Mouse (Mus musculus) kidney, adult 11 months (tissue): ENCODE measurements at regions not wholly inside any gene's neighbourhood (a gene's known extent, or its start where the extent isn't known, plus 50 kb on each side); places are given as distances from the start of the nearest gene placed in this dataset.

Experiments used
- DNase-seq: peaks from one replicate; pipeline ENCODE4 v3.0.0; 2022

DNA sequence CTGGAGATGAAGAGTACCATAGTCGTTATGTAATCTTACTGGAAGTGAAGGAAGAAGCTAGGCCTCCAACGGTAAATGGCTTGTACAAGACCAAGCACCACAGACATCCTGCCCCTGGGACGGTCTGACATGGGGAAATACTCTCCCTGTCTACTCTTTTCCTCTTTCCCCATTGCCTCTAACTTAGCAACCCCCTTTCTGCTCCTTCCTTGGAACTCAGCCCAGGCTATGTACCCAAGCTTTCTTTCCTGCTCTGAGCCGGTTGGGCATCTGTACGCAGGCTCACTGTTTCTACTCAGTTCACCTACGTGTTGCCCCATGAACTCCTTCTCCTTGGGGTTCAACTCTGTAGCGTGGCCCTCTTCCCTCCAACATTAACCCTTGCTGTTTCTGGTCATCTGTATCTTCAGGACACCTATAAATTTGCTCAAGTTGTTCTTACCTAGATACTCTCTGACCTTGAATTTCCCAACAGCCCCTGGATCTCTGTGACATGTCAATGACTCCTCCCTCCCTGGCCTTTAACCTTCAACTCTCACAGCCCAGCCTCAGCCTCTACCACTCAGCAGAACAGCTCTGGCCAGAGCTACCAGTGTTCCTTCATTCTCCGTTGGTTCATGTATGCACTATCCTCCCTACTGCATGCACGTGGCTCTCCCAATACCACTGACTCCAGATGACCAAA is 71.0 kb upstream of the Usp24 start:
- DNase-seq: no peak

DNA sequence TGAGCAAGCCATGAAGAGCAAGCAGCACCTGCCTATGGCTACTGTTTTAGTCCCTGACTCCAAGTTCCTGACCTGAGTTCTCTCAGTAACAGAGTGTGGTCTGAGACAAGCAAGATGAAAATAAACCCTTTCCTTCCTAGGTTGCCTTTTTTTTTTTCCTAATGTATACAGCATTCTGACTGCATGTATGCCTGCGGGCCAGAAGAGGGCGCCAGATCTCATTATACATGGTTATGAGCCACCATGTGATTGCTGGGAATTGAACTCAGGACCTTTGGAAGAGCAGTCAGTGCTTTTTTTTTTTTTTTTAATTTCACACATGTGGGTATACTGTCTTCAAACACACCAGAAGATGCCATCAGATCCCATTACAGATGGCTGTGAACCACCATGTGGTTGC is 69.3 kb upstream of the Usp24 start:
- DNase-seq: no peak

DNA sequence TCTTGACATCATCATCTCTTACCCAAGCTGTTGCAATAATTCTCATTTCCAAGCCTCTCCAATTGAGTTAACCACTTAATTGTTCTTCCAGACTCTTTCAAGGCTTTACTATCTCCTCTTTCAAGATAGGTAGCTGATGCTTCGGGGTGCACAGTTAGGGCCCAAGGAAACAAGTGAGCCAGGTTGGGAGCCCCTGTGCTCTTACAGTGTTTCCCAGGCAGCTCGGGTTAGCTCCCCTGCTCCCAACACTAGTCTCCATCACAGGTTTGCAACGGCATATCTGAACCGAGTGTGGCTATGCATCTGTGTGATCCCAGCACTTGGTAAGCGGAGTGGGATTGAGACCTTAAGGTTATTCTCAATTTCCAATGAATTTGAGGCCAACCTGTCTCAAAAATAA is 68.6 kb upstream of the Usp24 start:
- DNase-seq: no peak

DNA sequence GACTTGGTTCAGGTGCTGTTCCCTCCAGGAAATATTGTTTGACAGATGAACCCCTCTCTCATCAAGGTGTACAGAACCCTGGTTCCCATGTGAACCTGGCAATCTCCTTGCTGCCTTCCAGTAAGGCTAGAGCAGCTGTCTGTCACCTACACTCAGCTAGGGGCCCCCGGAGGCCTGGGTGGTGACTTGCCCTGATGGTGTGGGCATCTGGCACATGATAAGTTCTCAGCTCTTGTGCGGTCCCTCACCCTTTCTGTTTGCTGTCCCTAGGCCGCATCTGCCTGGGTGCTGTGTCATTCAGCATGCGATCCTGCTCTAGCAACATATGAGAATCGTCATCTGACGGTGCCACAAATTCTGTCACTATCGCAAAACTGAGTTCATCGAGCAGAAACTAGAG is 67.7 kb upstream of the Usp24 start:
- no peak for DNase-seq

DNA sequence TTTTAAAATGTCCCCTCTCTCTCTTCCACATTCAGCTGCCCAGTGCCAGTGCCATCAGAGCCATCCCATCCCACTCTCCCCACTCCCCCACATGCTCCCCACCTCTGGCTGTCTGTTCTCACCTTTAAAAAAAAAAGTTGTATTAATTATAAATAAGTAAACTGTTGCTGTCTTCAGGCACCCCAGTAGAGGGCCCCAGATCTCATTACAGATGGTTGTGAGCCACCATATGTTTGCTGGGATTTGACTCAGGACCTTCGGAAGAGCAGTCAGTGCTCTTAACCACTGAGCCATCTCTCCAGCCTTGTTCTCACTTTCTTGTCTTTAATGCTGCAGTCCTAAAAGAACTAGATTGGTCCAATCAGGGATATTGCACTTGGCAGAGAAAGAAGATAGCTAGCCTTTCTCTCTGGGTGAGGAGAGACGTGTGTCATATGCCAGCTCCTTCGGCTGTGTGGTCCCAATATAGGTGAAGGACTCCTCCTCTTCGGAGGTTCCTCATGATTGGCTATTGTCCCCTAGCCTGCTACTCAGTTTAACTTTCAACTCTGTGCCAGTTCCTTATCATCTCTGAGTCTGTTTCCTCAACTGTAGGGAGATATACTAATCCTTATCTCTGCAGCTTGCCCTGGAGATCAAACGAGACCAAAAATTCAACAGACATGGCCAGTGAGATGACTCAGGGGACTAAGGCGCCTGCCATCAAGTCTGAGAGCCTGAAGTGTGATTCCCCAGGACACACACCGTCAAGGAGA is 66.8 kb upstream of the Usp24 start:
- no peak for DNase-seq

DNA sequence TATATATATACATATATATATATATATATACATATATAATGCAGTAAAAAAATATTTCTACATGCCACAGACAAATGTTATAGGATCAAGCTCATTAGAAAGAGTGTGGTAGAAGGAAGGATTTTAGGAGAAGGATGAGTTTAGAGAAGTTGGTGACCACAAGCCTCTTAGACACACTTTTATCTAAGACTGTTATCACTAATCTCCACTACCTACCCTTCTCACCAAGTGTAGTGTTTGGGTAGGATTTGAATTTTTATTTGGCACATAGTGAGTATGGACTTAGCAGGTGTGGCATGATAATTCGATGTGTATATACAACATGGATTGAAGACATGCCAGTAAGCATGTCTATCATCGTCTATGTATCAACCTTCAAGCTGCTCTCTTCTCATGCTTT is 66.0 kb upstream of the Usp24 start:
- no peak for DNase-seq

DNA sequence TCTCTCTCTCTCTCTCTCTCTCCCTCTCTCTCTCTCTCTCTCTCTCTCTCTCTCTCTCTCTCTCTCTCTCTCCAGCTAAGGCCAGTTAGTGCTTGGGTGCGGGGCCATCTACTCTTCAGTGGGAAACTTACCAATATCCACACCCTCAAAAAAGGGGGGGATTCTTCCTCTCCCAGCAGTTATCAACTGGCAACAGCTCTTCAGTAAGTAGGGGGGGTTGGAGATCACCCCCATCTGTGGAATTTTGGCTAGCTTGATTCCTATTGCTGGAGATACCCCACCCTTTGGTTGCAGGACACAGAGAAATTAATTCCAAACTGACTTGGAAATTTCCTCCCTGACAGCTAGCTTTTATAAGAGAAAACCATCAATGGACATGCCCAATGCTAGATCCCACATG is 64.6 kb upstream of the Usp24 start:
- DNase-seq: no peak

DNA sequence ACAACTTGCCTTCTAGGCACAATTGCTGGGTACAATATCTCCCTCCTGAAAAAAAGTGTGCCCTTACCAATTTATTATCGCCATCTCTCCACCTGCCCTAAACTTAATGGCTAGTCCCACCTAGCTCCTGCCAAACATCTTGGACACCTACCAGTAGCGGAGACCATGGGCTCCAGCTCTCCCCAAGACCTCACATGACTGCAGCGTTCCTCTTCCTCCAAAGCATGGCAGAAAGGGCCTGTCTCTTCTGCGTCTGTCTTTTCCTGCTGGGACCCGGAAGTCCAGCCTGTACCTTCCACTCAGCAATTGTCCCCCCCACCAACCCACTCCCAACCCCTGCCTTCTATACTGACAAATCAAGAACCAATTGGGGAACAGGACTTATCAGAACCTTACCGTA is 63.1 kb upstream of the Usp24 start:
- DNase-seq: no peak

DNA sequence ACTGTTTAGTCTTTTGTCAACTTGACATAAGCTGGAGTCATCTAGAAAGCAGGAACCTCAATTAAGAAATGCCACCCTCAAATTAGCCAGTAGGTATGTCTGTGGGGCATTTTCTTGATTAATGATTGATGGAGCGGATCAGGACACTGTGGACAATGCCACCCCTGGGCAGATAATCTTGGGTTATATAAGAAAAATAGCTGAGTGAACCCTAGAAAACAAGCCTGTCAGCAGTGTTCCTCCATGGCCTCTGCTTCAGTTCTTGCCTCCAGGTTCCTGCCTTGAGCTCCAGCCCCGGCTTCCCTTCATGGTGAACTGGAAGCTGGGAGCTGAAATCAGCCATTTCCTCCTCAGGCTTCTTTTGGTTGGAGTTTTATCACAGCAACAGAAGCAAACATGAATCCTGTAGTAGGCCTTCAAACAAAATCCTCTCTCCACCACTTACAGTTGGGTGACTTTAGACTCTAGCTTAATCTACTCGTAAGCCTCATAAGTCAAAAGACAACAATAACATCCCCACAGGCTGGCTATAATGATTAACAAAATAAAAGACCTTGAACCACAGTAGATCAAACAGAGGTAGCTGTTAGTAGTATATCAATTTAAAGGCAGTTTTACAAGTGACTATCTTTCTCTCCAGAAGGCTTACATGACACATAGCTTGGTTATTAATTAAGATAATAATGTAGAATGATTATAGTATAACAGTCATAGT is 61.1 kb upstream of the Usp24 start:
- DNase-seq: peak; percentile 72

DNA sequence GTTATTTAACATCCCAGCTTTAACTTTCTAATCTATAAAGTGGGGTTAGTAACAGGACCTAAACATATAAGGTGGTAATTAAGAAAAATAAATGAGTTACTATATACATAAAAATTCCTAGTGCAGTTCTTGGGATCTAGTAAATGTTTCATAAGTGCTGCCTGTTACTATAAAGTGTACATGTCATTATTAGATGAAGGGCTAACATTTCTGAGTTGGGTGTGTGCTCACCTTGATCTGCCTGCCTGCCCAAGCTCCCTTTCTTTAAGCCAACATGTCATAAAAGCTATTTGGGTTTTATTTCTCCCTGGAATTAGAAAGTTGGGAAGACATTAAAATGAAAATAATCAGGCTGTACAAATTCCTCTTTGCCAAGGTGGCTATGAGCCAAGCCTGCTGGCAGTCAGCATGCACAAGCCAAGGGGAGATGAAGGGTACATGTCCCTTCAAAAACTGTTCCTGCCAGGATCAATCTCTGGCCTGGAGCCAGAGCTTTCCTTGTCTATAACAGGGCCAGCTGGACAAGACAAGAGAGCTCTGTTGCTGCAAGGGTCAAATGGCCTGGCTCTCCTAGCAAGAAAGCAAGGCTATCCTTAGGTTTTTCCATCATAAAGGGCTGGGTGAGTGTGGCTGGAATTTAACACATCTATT is 59.9 kb upstream of the Usp24 start:
- peak; percentile 83 for DNase-seq

DNA sequence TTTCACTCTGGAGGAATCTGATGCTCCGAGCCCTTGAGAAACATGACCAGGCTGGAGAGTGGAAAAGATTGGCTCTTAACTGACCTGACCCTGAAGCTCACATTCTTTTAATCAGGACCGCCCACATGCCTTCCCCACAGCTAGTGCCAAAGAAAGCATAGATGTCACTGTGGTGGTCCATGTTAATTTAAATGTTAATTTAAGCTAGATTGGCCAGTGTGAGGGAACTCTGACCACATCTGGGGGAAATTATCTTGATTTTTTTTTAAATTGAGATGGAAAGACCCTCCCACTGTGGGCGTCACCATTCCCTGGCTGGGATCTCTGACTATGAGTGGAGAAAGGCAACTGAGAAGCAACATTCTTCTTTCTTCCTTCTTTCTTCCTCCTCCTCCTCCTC is 54.6 kb upstream of the Usp24 start:
- DNase-seq: peak; percentile 65

DNA sequence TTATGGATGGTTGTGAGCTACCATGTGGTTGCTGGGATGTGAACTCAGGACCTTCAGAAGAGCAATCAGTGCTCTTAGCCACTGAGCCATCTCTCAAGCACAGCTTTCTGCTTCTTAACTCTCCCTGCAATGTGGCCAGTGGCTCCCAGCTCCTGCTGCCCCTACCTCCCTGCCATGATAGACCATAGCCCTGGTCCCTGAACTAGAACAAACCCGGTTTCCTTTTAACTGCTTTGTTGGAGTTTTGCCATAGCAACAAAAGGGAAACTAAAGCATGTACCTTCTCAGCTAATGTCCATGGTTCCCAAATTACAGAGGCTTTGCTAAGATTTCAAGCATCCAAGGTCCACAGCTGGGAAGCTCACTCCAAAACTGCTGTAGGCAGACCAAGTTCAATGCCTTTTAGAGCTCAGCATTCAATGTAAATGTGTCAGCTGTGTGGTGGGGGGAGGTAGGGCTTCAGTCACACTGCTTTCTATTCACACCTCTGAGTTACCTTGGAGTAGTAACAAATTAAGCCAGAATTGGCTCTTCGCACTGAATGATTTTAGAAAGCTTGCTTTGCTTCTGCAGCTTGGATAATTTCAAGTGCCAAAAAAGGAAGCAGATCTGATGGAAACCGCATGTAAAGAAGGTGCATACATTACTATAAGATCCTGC is 54.0 kb upstream of the Usp24 start:
- DNase-seq: peak; percentile 50

DNA sequence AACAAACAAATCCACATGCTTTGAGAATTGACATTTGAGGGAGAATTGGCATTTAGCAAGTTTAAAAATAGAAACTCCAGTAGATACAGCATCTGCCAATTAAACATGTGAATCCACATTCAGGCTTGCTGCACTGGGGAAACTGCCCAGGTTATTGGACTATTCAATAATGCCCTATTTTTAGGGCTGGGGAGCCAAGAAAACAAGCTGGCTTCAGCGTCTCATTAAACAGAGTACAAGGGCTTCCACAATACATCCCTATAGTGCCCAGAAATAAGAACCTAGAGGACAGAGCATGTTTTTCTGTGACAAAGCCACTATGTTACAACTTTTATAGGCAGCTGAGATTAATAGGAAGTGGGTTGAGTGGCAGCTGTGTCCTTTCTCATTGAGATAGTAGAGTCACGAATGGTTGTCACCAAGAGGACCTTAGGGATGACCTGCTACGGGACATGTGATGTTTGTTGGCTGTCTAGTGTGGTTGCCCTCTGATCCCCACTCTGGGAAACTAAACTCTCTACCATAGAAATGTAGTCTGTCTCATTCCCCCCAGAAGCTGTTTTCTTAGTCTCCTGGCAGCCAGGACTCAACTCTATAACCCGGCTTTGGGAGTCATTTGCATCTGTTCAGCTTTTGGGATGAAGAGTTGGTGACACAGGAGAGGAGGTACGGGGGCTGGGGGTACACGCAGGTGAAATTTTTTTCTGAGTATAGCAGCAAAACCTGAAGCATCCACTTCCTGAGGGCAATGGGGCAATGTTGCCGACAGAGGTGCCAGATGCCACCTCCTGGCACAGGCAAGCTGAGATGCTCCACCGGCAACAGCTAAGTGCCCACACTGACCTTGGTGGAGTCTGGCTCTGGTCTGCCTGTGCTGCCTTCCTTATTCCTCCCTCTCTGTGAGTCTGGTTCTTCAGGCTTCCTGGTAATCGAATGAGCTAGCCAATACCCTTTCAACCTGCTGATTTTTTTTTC is 53.0 kb upstream of the Usp24 start:
- DNase-seq: peak; percentile 48
